Mouse (Mus musculus) CH12.LX (cell line): ENCODE results near the gene Dclk2.

ENCODE experiments used
- BHLHE40 ChIP-seq: IDR thresholded peaks from 2 replicates; pipeline ENCODE4 v1.6.1; 2011; ENCODE audit warnings: mild to moderate bottlenecking, low read depth, low read length, improper control_type of control experiment
- CTCF ChIP-seq, 2 experiments: IDR thresholded peaks in 1 of 2; conservative IDR thresholded peaks in 1 of 2; 2 replicates each; pipeline ENCODE4 v1.5.1; 2011 to 2012; ENCODE audit warnings: low read depth in 2 of 2, low read length in 2 of 2, improper control_type of control experiment in 1 of 2, inconsistent platforms in 1 of 2, mild to moderate bottlenecking in 1 of 2, moderate library complexity in 1 of 2
- EP300 ChIP-seq: IDR thresholded peaks from 2 replicates; pipeline ENCODE4 v1.6.1; 2011; ENCODE audit warnings: low read length, improper control_type of control experiment
- JUND ChIP-seq: conservative IDR thresholded peaks from 2 replicates; pipeline ENCODE4 v1.6.1; 2011; ENCODE audit warnings: low read depth, low read length, improper control_type of control experiment
- KAT2A ChIP-seq: IDR thresholded peaks from 2 replicates; pipeline ENCODE4 v1.6.1; 2012; ENCODE audit warnings: low read length, improper control_type of control experiment, inconsistent platforms; ENCODE audit not compliant: insufficient replicate concordance
- POLR2A ChIP-seq: IDR thresholded peaks from 2 replicates; pipeline ENCODE4 v1.6.1; 2011; ENCODE audit warnings: low read depth, mild to moderate bottlenecking, improper control_type of control experiment, low read length
- SMC3 ChIP-seq: IDR thresholded peaks from 2 replicates; pipeline ENCODE4 v1.6.1; 2011; ENCODE audit warnings: low read depth, low read length, improper control_type of control experiment
- ZC3H11A ChIP-seq: IDR thresholded peaks from 2 replicates; pipeline ENCODE4 v1.6.1; 2012; ENCODE audit warnings: low read depth, mild to moderate bottlenecking, inconsistent platforms, low read length, improper control_type of control experiment

GRCm38 (mm10) chr3:86885180-86885579, 35.5 kb downstream of the Dclk2 start:
- TF ChIP-seq SMC3 (no peak), KAT2A (no peak), CTCF (conservative IDR thresholded peaks at IDR 0.05 in 1 of 2, IDR thresholded peaks at IDR 0.05 in 1 of 2; ENCODE audit: low read depth in 2 of 2, low read length in 2 of 2) (no peak), EP300 (no peak), JUND (no peak), BHLHE40 (no peak), POLR2A (no peak), ZC3H11A (no peak)
